Mouse (Mus musculus): Measurements from ENCODE around the gene Mob3b. TPM values are rescaled to one million over a fixed set of nuclear protein-coding genes. Genes with fewer than 3 reads are reported as not detected.

The Mob3b gene
- total RNA-seq, 2 experiments from 2014 or later: 0.28 to 0.86 TPM

GRCm38 (mm10) chr4:34899322-34899721 lies 258.0 kb downstream of the Mob3b start:
- TF ChIP-seq CTCF (IDR thresholded peaks at IDR 0.05): no peak
- no peak overlapping the region for H3K4me3 ChIP-seq
- intact Hi-C loops (cut with DNase I): no loop called here
- no peak for DNase-seq
- no peak overlapping the region for H3K27ac ChIP-seq

Other genes starting within 250 kb of the Mob3b start
- gene Ifnk, start 5.4 kb downstream of the Mob3b start, total RNA-seq (2021): not detected
- 10 to 100 TPM; 12.5 to 12.9 TPM for gene C9orf72, start 68.7 kb upstream of the Mob3b start, total RNA-seq (2021)

Measured in gastrocnemius, adult 2 months (tissue).